Mouse (Mus musculus) CD4-positive helper T cell, adult 2 months (primary cell): ENCODE data around the gene Chrna10.

ENCODE experiments used
- DNase-seq: peaks from one replicate; pipeline ENCODE4 v3.0.0-alpha.2; 2012; ENCODE audit warnings: low read depth, missing footprints, low spot score

The Chrna10 gene

DNA sequence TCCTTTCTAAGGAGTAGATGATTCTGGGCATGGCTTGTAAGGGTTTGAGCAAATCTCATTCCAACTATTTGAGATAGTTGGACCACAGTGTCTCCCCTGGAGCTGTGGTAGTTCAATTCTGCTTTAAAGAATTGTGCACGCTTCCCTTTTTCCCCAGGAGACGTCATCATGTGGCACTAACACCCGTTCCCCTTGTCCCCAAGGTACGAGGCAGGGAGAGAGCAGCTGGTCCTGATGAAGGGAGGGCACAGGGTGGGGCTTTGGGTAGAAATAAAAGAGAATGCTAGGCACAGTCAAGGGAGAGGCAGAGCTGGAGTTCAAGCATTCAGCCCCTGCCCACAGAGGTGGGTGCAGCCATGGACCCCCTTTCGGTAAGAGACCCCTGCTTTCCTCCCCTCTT lies 33.8 kb downstream of the Chrna10 start, which contains the start of gene Trpc2:
Gene Trpc2 (plus strand): TSS at position 301 of the 400 bp plus-strand sequence.
- no peak for DNase-seq

DNA sequence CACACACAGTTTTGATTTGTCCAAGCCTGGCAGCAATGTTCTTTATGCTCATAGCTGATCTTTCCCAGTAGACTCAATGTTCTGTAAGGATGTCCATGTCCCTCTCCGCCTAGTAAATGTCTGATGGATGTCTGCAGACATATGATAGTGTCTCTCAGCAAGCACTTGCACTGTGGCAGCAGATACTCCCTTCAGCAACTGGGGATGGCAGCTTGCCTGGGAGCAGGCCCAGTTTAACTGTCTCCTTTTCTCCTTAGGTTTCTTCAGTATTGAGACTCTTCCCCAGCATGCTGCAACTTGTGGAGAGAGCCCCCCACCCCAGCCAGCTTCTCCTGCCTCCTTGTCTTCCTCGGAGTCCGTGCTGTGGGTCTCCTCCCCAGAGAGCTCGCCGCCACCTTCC lies 34.8 kb downstream of the Chrna10 start:
- DNase-seq = no peak

DNA sequence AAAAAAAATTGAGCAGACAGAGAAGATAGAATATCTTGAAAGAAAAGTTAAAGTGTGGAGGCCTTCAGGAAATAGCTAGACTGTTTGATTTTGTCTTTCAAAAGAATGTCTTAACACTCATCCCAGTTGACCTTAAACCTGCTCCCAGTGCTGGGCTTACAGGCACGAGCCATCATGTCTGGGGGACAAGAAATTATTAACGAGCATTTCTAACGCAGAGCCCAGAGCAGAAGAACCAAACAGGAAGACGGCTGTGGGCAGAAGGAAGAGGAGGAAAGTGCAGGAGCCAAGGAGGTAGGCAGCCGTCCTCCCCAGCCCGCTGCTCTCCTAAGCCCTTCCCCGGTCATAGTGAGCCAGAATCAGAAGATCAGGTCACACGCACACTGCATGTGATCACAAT lies 36.3 kb downstream of the Chrna10 start:
- no peak for DNase-seq

DNA sequence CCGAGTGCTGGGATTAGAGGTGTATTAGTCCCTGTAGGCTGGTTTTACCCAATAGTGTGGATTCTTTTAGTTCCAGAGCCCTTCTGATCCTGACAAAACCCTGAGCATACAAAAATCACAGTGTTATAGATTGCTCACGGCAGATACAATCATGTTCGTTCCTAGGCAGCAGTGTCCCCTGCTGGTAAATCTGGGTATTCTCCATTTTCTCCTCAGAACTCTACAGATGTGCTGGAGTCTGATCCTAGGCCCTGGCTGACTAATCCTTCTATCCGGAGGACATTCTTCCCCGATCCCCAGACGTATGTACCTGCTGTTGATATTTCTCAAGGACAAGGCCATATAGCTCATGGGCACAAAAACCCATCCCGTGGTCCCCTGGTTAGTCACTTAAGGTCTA lies 38.1 kb downstream of the Chrna10 start:
- DNase-seq = peak; percentile 45

DNA sequence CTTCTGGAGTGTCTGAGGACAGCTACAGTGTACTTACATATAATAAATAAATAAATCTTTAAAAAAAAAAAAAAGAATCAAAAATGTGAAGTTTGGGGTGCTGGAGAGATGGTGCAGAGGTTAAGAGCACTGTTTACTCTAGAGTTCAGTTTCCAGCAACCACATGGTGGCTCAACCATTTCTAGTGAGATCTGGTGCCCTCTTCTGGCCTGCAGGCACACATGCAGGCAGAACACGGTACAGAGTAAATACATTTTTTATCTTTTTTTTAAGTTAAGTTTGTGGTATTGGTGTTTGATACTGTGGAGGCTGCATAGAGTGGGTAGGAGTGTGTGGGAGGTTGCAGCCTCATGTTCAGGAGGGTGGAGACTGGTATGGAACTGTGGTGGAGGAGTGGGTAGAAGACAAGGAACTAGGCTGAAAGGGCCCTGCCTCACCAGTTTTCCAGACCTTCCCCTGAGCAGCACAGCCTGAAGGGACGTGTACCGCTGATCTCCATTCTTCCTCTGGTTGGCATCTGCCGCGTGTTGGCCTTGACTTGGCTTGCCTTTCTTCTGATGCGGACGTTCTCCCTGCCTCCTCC lies 39.8 kb downstream of the Chrna10 start:
- DNase-seq = peak; percentile 68

DNA sequence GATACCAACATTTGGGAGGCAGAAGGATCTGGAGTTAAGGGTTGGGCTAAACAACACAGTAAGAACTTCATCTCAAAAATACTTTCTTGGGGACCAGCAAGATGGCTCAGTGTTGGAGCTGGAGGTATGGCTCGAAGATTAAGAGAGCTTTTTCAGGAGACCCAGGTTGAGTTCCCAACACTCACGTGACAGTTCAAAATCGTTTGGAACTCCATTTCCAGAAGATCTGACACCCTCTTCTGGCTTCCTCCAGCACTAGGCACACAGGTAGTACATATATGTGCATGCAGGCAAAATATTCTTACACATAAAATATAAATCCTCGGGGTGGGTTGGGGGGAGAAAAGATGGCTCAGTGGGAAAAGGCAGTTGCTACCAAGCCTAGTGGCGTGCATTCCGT lies 50.3 kb downstream of the Chrna10 start:
- no peak for DNase-seq

DNA sequence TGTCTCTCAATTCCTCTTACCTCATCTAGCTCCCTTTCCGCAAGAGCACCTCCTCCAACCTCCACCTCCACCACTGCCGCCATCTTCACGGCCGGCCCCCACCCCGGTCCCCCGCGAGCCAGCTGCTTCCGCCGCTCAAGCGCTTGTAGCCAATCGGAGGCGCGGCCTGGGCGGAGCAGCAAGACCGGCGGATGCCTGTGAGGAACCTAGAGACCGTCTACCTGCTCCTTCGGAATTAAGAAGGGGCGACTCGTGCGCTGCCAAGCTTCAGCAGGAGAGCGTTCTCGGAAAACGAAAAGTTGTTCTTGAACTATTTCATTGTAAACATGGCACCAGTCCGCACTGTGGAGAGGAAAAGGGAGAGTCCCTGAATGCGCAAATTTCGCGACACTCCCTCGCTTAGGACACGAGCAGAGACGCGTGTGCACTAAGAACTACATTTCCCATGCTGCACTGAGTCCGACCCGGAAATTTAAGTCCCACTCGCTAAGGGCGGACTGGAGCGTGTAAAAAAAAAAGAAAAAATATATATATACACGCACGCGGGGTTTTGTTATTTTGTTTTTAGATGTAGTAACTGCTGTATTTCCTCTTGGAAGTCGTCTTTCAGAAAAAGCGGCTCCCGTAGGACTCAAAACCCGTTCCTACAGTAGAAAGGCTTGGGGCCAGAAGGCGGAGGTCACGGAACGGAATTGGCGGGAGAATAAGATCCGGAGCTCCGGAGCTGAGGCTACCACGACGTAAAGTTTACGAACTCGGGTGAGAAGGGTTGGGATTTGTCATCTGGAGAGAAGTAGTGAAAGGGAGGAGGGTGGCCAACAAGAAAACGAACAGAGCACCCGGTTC lies 51.4 kb downstream of the Chrna10 start, which contains the start of the genes Rnf121, Xndc1 and Xntrpc:
Gene Rnf121 (minus strand): TSS at position 424 of the 846 bp plus-strand sequence.
Gene Xndc1 (plus strand): TSS at position 466 of the 846 bp plus-strand sequence.
Gene Xntrpc (plus strand): TSS at position 668 of the 846 bp plus-strand sequence.
- peak; percentile 94 for DNase-seq

DNA sequence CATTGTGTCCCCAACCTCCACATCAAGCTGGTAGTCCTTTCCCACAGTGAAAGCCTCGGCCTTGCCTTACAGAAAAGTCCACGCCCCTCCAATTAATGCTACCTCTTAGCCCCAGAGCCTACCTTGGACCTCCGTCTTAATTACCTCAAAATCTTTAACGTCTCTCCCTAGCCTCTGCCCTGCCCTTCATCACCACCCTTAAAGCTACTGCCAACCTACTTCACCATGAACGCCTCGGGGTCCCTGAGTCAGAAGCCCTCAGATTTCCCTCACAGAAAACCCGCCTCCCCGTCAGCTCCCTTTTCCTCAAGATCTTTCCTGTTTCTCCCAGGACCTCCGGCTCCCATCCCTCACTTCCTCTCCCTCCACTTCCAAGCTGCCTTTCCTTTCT lies 52.0 kb downstream of the Chrna10 start:
- DNase-seq = no peak

DNA sequence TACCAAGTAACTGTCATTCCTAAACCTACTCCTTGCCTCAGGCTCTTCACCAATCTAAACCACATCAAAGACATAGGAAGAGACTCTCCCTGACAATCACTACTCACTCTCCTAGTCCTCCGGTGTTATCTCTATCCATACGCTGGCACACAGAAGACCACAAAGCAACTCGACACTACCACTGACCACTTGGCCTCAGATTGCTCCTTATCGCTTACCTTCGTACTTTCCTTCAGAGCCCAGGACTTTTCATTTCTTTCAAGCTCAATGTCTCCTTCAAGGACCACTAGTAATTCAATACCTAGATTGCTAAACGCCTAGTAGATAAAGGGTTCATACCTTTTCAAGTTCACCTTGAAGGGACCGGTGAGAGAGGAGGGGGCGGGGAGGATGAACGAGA lies 52.7 kb downstream of the Chrna10 start:
- peak; percentile 24 for DNase-seq

DNA sequence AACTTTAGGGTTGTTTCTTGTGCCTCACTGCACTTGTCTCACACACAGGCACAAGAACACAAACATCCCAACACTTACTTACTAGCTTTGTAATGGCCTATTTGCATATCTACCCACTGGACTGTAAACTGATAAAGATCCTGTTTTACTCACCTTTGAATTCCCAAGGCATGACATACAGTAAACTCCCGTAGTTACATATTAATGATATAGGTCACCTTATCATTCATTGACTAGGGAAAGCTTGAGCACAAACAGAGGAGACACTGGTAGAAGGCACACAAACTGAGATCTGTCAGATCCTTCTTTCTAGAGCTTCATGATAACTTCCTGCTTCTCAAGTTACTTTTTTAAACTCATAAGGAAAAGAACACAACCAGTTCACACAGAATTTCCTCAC lies 54.4 kb downstream of the Chrna10 start:
- no peak for DNase-seq

DNA sequence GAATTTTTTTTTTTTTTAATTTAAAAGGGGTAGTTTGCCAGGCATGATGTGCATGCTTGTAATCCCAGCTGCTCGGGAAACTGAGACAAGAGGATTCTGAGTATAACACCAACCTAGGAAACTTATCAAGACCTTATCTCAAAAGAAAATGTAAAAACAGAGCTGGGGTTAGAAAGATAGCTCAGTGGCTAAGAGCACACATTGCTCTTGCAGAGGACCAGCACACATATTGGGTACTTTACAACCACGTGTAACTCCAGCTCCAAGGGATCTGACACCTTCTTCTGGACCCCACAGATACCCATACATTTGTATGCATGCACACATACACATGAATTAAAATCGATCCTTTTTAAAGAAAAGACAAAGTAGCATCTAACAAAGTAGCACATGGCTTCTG lies 55.3 kb downstream of the Chrna10 start:
- DNase-seq = no peak
